Mouse (Mus musculus) gastrocnemius, adult 2 months (tissue): ENCODE measurements around the gene Zdhhc13. TPM values are rescaled to one million over a fixed set of nuclear protein-coding genes. Genes with fewer than 3 reads are reported as not detected.

ENCODE experiments used
- DNase-seq: peaks from one replicate; pipeline ENCODE4 v3.0.0; 2022
- H3K27ac ChIP-seq: fragments of 200-600 bp; 2 replicates; pipeline ENCODE4 v1.8.1; 2022; ENCODE audit warnings: mild to moderate bottlenecking
- H3K4me3 ChIP-seq: fragments of 200-600 bp; 2 replicates; pipeline ENCODE4 v1.8.1; 2022; ENCODE audit warnings: mild to moderate bottlenecking, moderate library complexity
- CTCF ChIP-seq: fragments of 200-600 bp; IDR thresholded peaks from 2 replicates; pipeline ENCODE4 v1.8.1; 2022; ENCODE audit warnings: antibody characterized with exemption, mild to moderate bottlenecking, moderate library complexity
- intact Hi-C: fragments of 180-260 bp; cut with DNase I; formaldehyde crosslinking; loops from one replicate; pipeline ENCODE4 v1.15.1; 2025
- total RNA-seq, 2 experiments: library from RNA; stranded (reverse); gene quantifications; 2 replicates each; pipeline ENCODE4 v1.2.3; 2021

The Zdhhc13 gene
- total RNA-seq, 2 experiments from 2014 or later, result 3.6 to 4.0 TPM

- Histone ChIP-seq H3K4me3 (no peak overlapping the region), H3K27ac (no peak overlapping the region)
- DNase-seq, result no peak
- TF ChIP-seq CTCF, result no peak
- intact Hi-C loops, result no loop called here
Measured at GRCm38 (mm10) chr7:48795130-48795529, 6.3 kb downstream of the Zdhhc13 start.

DNA sequence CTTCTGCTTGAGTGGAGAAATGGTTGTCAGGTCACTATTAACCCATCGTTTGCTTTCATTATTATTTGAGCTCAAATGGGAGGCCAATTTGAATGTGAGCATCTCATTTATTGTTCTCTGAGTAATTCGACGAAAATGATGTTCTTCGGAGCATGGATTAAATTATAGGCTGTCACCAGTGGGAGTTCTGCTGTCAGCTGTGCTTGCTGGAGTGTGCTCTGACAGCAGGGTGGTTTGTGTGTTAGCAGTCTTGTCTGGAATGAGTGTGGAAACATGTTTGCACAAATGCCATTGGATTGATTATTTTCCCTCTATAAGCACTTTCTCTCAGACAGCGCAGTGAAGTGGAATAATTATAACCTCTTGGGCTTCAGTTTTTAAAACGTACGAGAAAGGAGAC, 14.6 kb downstream of the Zdhhc13 start:
- H3K4me3 ChIP-seq, result no peak overlapping the region
- no peak for TF ChIP-seq CTCF
- intact Hi-C loops, result no loop called here
- no peak overlapping the region for H3K27ac ChIP-seq
- DNase-seq, result no peak

- DNase-seq, result no peak
- Histone ChIP-seq H3K4me3 (no peak overlapping the region), H3K27ac (no peak overlapping the region)
- TF ChIP-seq CTCF, result no peak
- intact Hi-C loops, result no loop called here
Measured at GRCm38 (mm10) chr7:48806587-48806986, 17.8 kb downstream of the Zdhhc13 start.

- TF ChIP-seq CTCF, result no peak
- no peak for DNase-seq
- intact Hi-C loops, result loop anchor here (5.0 kb wide), 1 partner anchor 67 kb away; no protein-coding TSS in a partner anchor
Measured at GRCm38 (mm10) chr7:48810652-48811051, 21.8 kb downstream of the Zdhhc13 start.

GRCm38 (mm10) chr7:48812358-48812757, 23.6 kb downstream of the Zdhhc13 start:
- intact Hi-C loops, result loop anchor here (5.0 kb wide), 1 partner anchor 65 kb away; no protein-coding TSS in a partner anchor
- Histone ChIP-seq H3K27ac (no peak overlapping the region), H3K4me3 (no peak overlapping the region)
- peak; percentile 26 for DNase-seq
- peak; percentile 49 for TF ChIP-seq CTCF

More at GRCm38 (mm10) chr7:48810652-48811051, 21.8 kb downstream of the Zdhhc13 start:
- Histone ChIP-seq H3K27ac (no peak overlapping the region), H3K4me3 (no peak overlapping the region)

DNA sequence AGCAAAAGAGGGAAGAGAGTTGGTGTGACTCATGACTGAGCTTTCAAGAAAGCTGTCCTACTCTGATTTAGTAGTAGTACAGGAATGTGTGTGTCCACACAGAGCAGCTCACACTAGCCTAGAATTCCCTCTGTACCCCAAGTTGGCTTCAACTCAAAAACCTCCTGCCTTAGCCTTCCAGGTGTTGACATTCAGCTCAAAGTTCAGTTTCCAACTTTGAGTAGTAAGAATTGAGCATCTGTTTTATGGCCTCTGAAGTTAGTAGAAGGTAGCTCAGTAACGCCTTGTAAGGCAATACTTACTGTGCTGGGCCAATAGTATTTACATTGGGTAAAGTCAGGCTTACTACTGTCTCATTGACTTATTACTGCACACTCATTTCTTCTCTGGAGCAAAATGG, 24.8 kb downstream of the Zdhhc13 start:
- intact Hi-C loops, result loop anchor here (5.0 kb wide), 1 partner anchor 64 kb away; no protein-coding TSS in a partner anchor

GRCm38 (mm10) chr7:48821654-48822053, 32.9 kb downstream of the Zdhhc13 start:
- intact Hi-C loops, result no loop called here

More for the DNA sequence above, 24.8 kb downstream of the Zdhhc13 start:
- no peak for DNase-seq
- H3K27ac ChIP-seq, result no peak overlapping the region
- H3K4me3 ChIP-seq, result no peak overlapping the region
- TF ChIP-seq CTCF, result no peak

DNA sequence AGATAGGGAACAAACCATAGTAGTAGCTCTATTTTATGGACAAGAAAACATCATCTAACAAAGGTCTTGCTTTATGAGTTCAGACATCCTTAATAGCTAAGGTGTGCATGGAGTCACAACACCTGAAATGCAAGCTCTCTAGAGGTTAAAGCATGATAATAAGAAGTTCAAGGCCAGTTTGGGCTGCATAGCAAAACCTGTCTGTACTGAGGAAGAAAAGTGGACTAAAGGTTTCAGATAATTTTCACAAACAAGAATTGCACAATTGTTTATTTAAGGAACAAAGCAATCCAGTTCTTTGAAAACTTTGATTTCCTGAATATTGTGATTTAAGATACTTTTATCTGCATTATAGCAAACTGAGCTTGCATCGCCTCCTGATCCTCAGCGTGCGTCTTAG, 34.8 kb downstream of the Zdhhc13 start:
- H3K27ac ChIP-seq, result no peak overlapping the region
- intact Hi-C loops, result no loop called here

More at GRCm38 (mm10) chr7:48821654-48822053, 32.9 kb downstream of the Zdhhc13 start:
- H3K27ac ChIP-seq, result no peak overlapping the region
- no peak overlapping the region for H3K4me3 ChIP-seq
- TF ChIP-seq CTCF, result no peak
- no peak for DNase-seq

GRCm38 (mm10) chr7:48824671-48825070, 35.9 kb downstream of the Zdhhc13 start:
- intact Hi-C loops, result loop anchor here (5.0 kb wide), 1 partner anchor 53 kb away; no protein-coding TSS in a partner anchor
- H3K4me3 ChIP-seq, result no peak overlapping the region
- no peak overlapping the region for H3K27ac ChIP-seq
- no peak for TF ChIP-seq CTCF
- DNase-seq, result no peak

More for the DNA sequence above, 34.8 kb downstream of the Zdhhc13 start:
- DNase-seq, result no peak
- H3K4me3 ChIP-seq, result no peak overlapping the region
- TF ChIP-seq CTCF, result no peak

- no peak for TF ChIP-seq CTCF
- Histone ChIP-seq H3K27ac (no peak overlapping the region), H3K4me3 (no peak overlapping the region)
- intact Hi-C loops, result loop anchor here (5.0 kb wide), 1 partner anchor 52 kb away; no protein-coding TSS in a partner anchor
- no peak for DNase-seq
Measured at GRCm38 (mm10) chr7:48825170-48825569, 36.4 kb downstream of the Zdhhc13 start.

- H3K27ac ChIP-seq, result no peak overlapping the region
- H3K4me3 ChIP-seq, result no peak overlapping the region
- DNase-seq, result no peak
- TF ChIP-seq CTCF, result no peak
- intact Hi-C loops, result loop anchor here (5.0 kb wide), 1 partner anchor 48 kb away; no protein-coding TSS in a partner anchor
Measured at GRCm38 (mm10) chr7:48829177-48829910, 40.5 kb downstream of the Zdhhc13 start.

DNA sequence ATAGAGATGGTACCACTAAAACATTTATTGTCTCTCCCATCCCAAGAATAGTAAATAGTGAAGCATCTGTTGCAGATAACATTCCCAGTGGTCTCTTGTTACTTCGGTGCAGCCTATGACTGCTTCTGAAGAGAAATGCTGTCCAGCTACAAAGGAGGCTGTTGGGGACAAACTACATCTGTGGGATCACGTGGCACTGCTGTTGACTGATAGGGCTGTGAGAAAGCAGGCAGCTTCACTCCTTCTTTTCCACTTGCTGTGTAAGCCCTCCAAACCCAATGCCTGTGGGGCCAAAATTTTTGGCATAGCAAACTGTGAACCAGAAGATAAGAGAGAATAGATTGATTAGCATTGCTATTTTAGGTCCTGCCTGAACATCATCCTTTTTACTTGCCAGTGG, 41.6 kb downstream of the Zdhhc13 start:
- no peak overlapping the region for H3K27ac ChIP-seq
- no peak for DNase-seq
- H3K4me3 ChIP-seq, result no peak overlapping the region
- intact Hi-C loops, result no loop called here
- TF ChIP-seq CTCF, result no peak

DNA sequence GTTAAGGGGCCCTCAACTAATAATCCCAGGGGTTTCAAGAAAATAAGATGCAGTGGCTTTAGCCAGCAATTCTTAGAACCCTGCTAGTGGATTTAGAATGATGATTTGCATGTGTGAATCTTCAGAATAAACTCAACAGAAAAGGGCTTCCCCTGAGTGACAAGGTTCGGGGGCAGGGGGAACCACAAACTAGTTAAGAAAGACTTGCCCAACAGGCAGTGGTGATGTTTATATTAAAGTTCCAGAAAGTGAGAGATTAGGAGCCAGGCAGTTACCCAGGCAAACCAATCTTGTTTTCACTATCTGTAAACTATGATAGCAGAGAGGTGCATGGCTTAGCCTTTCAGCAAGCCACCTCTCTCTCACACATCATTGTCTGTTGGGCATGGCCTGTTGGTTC, 43.9 kb downstream of the Zdhhc13 start:
- Histone ChIP-seq H3K4me3 (no peak overlapping the region), H3K27ac (no peak overlapping the region)
- no peak for DNase-seq
- intact Hi-C loops, result no loop called here
- TF ChIP-seq CTCF, result no peak
